Mouse (Mus musculus) embryonic facial prominence, embryonic 10.5 days (tissue): ENCODE data around the gene Tnfrsf23. TPM values are rescaled to one million over a fixed set of nuclear protein-coding genes. Genes with fewer than 3 reads are reported as not detected.
"Not testable (repeated sequence)": the region's sequence is repeated elsewhere in the genome, so short reads cannot be mapped to it uniquely, and the experiment has no call there.

ENCODE experiments used
- DNase-seq: peaks from one replicate; pipeline ENCODE4 v3.0.0-alpha.2; 2017; ENCODE audit warnings: low spot score
- H3K27ac ChIP-seq: fragments of 300-500 bp; sonication (generic); replicated peaks from 2 replicates; pipeline ENCODE4 v1.5.1; 2016; ENCODE audit warnings: mild to moderate bottlenecking
- H3K27me3 ChIP-seq: fragments of 300-500 bp; sonication (generic); replicated peaks from 2 replicates; pipeline ENCODE4 v1.6.1; 2016; ENCODE audit warnings: low read depth, mild to moderate bottlenecking; ENCODE audit not compliant: poor library complexity, severe bottlenecking
- H3K36me3 ChIP-seq: fragments of 300-500 bp; sonication (generic); replicated peaks from 2 replicates; pipeline ENCODE4 v1.6.1; 2016; ENCODE audit warnings: mild to moderate bottlenecking, moderate library complexity
- H3K4me1 ChIP-seq: fragments of 300-500 bp; sonication (generic); 2 replicates; pipeline ENCODE4 v1.6.1; 2016
- H3K4me3 ChIP-seq: fragments of 300-500 bp; sonication (generic); 2 replicates; pipeline ENCODE4 v1.5.1; 2016; ENCODE audit warnings: mild to moderate bottlenecking, moderate library complexity
- H3K9me3 ChIP-seq: fragments of 300-500 bp; sonication (generic); 2 replicates; pipeline ENCODE4 v1.6.1; 2016; ENCODE audit warnings: mild to moderate bottlenecking
- WGBS: fragments of 180-500 bp; shearing (Covaris S2); methylation state at CpG from one replicate; pipeline ENCODE4 v1.1.7; 2016; 5-methylcytosine and 5-hydroxymethylcytosine counted together
- polyA plus RNA-seq: library from polyadenylated mRNA; unstranded; fragments of >200 nt; fragmentation: Nextera tagmentation; extraction: Ambion mirVana; gene quantifications from 2 replicates; pipeline ENCODE4 v1.2.1, GENCODE M21; 2016

The Tnfrsf23 gene
- polyA plus RNA-seq, 1 experiment from 2014 or later, result 0.65 TPM

GRCm38 (mm10) chr7:143680836-143681235 lies 4.8 kb downstream of the Tnfrsf23 start:
- 63% methylated on average over 2 of the region's 2 CpGs for WGBS
- H3K27ac ChIP-seq, H3K36me3 ChIP-seq, DNase-seq, H3K4me1 ChIP-seq, H3K9me3 ChIP-seq, H3K4me3 ChIP-seq: not testable (repeated sequence)
- peaks cover 14% of the 10 kb centered on the region for H3K27me3 ChIP-seq

GRCm38 (mm10) chr7:143679650-143680049 lies 6.0 kb downstream of the Tnfrsf23 start:
- H3K27ac ChIP-seq, H3K36me3 ChIP-seq, H3K27me3 ChIP-seq, H3K9me3 ChIP-seq, H3K4me3 ChIP-seq, DNase-seq, H3K4me1 ChIP-seq: not testable (repeated sequence)
- 81% methylated on average over 2 of the region's 2 CpGs for WGBS

- no peak for DNase-seq
Observed at GRCm38 (mm10) chr7:143666427-143667311, 19.0 kb downstream of the Tnfrsf23 start.

GRCm38 (mm10) chr7:143663470-143663869 lies 22.2 kb downstream of the Tnfrsf23 start:
- no peak for DNase-seq
- WGBS, result 84% methylated on average over 2 of the region's 2 CpGs

More at GRCm38 (mm10) chr7:143666427-143667311, 19.0 kb downstream of the Tnfrsf23 start:
- no peaks in the 10 kb centered on the region; the same call in 1 of the 2 replicates for H3K4me1 ChIP-seq
- no peak overlapping the region for H3K4me3 ChIP-seq
- H3K27me3 ChIP-seq, result no peaks in the 10 kb centered on the region
- H3K27ac ChIP-seq, result no peak overlapping the region
- no peaks in the 10 kb centered on the region for H3K9me3 ChIP-seq
- no peaks in the 10 kb centered on the region for H3K36me3 ChIP-seq

GRCm38 (mm10) chr7:143660797-143661196 lies 24.9 kb downstream of the Tnfrsf23 start:
- DNase-seq, result no peak
- Histone ChIP-seq H3K9me3 (no peaks in the 10 kb centered on the region), H3K4me3 (no peak overlapping the region), H3K36me3 (no peaks in the 10 kb centered on the region), H3K27me3 (no peaks in the 10 kb centered on the region), H3K4me1 (no peaks in the 10 kb centered on the region; the same call in 1 of the 2 replicates), H3K27ac (no peak overlapping the region)

More at GRCm38 (mm10) chr7:143663470-143663869, 22.2 kb downstream of the Tnfrsf23 start:
- Histone ChIP-seq H3K36me3 (no peaks in the 10 kb centered on the region), H3K4me1 (no peaks in the 10 kb centered on the region; the same call in 1 of the 2 replicates), H3K27ac (no peak overlapping the region), H3K9me3 (no peaks in the 10 kb centered on the region), H3K27me3 (no peaks in the 10 kb centered on the region), H3K4me3 (no peak overlapping the region)

- H3K4me3 ChIP-seq, result peak overlapping the region; percentile 82
- not testable (repeated sequence) for H3K4me1 ChIP-seq, H3K9me3 ChIP-seq, H3K36me3 ChIP-seq, H3K27ac ChIP-seq, DNase-seq, H3K27me3 ChIP-seq
- WGBS, result 59% methylated on average over 10 of the region's 10 CpGs
Observed at GRCm38 (mm10) chr7:143649769-143650346, 35.8 kb downstream of the Tnfrsf23 start.

GRCm38 (mm10) chr7:143649034-143649768 lies 36.5 kb downstream of the Tnfrsf23 start, which contains the start of gene Tnfrsf22:
TSS of gene Tnfrsf22 (minus strand) at chr7:143649661.
- H3K9me3 ChIP-seq, result peaks cover 9% of the 10 kb centered on the region; the same call in 1 of the 2 replicates
- peak; percentile 89 for DNase-seq
- no peaks in the 10 kb centered on the region for H3K27me3 ChIP-seq
- 3% methylated on average over 39 of the region's 39 CpGs for WGBS
- no peaks in the 10 kb centered on the region for H3K4me1 ChIP-seq
- no peaks in the 10 kb centered on the region for H3K36me3 ChIP-seq
- H3K27ac ChIP-seq, result peak within 1 kb of the TSS; percentile 83
- H3K4me3 ChIP-seq, result peak within 1 kb of the TSS; percentile 82

- H3K4me1 ChIP-seq, H3K9me3 ChIP-seq, H3K27me3 ChIP-seq, H3K36me3 ChIP-seq, H3K27ac ChIP-seq, H3K4me3 ChIP-seq, DNase-seq: not testable (repeated sequence)
- 89% methylated on average over 2 of the region's 2 CpGs for WGBS
Observed at GRCm38 (mm10) chr7:143643949-143644348, 41.7 kb downstream of the Tnfrsf23 start.

- Histone ChIP-seq H3K4me3 (no peak overlapping the region), H3K27ac (no peak overlapping the region), H3K9me3 (peaks cover 4% of the 10 kb centered on the region; the same call in 1 of the 2 replicates), H3K36me3 (peaks cover 9% of the 10 kb centered on the region), H3K27me3 (no peaks in the 10 kb centered on the region), H3K4me1 (no peaks in the 10 kb centered on the region)
- 96% methylated on average over 1 of the region's 1 CpGs for WGBS
- DNase-seq, result no peak
Observed at GRCm38 (mm10) chr7:143636674-143637073, 49.0 kb downstream of the Tnfrsf23 start.

GRCm38 (mm10) chr7:143631503-143631902 lies 54.2 kb downstream of the Tnfrsf23 start:
- H3K4me1 ChIP-seq, result no peaks in the 10 kb centered on the region
- H3K4me3 ChIP-seq, result no peak overlapping the region
- H3K36me3 ChIP-seq, result no peaks in the 10 kb centered on the region
- DNase-seq, result no peak
- H3K9me3 ChIP-seq, result peaks cover 4% of the 10 kb centered on the region; the same call in 1 of the 2 replicates
- WGBS, result 79% methylated on average over 2 of the region's 2 CpGs
- no peaks in the 10 kb centered on the region for H3K27me3 ChIP-seq
- H3K27ac ChIP-seq, result no peak overlapping the region

GRCm38 (mm10) chr7:143629501-143629900 lies 56.2 kb downstream of the Tnfrsf23 start:
- no peak for DNase-seq
- WGBS, result 72% methylated on average over 1 of the region's 1 CpGs

GRCm38 (mm10) chr7:143628540-143628939 lies 57.1 kb downstream of the Tnfrsf23 start, which contains the start of gene Tnfrsf26:
TSS of gene Tnfrsf26 (minus strand) at chr7:143628722.
- H3K4me1 ChIP-seq, result no peaks in the 10 kb centered on the region
- no peak within 1 kb of the TSS for H3K27ac ChIP-seq
- no peak for DNase-seq
- peaks cover 4% of the 10 kb centered on the region; the same call in 1 of the 2 replicates for H3K9me3 ChIP-seq
- H3K27me3 ChIP-seq, result no peaks in the 10 kb centered on the region
- no peak within 1 kb of the TSS for H3K4me3 ChIP-seq
- 98% methylated on average over 1 of the region's 1 CpGs for WGBS
- no peaks in the 10 kb centered on the region for H3K36me3 ChIP-seq

More at GRCm38 (mm10) chr7:143629501-143629900, 56.2 kb downstream of the Tnfrsf23 start:
- no peaks in the 10 kb centered on the region for H3K27me3 ChIP-seq
- no peak overlapping the region for H3K27ac ChIP-seq
- peaks cover 4% of the 10 kb centered on the region; the same call in 1 of the 2 replicates for H3K9me3 ChIP-seq
- no peaks in the 10 kb centered on the region for H3K4me1 ChIP-seq
- H3K4me3 ChIP-seq, result no peak overlapping the region
- H3K36me3 ChIP-seq, result no peaks in the 10 kb centered on the region
